Mouse (Mus musculus) lung, postnatal 0 days (tissue): ENCODE measurements around the gene Banp.

Source experiments
- CTCF ChIP-seq: IDR thresholded peaks from 2 replicates; pipeline ENCODE4 v1.5.1; 2016; ENCODE audit warnings: antibody characterized with exemption, mild to moderate bottlenecking
- EP300 ChIP-seq: IDR thresholded peaks from 2 replicates; pipeline ENCODE4 v1.6.1; 2016; ENCODE audit warnings: antibody characterized with exemption, mild to moderate bottlenecking, control low read depth

- TF ChIP-seq CTCF, result no peak
- no peak for TF ChIP-seq EP300
Measured at GRCm38 (mm10) chr8:122064353-122064752, 114.8 kb downstream of the Banp start.
